Mouse (Mus musculus) thymus, postnatal 36 days (tissue): ENCODE measurements around the gene Acmsd.
"Not testable (repeated sequence)": the region's sequence is repeated elsewhere in the genome, so short reads cannot be mapped to it uniquely, and the experiment has no call there.

Experiments
- DNase-seq, 2 experiments: peaks; one replicate each; pipeline ENCODE4 v3.0.0; 2022; ENCODE audit warnings: mixed read lengths in 2 of 2

Acmsd gene

DNA sequence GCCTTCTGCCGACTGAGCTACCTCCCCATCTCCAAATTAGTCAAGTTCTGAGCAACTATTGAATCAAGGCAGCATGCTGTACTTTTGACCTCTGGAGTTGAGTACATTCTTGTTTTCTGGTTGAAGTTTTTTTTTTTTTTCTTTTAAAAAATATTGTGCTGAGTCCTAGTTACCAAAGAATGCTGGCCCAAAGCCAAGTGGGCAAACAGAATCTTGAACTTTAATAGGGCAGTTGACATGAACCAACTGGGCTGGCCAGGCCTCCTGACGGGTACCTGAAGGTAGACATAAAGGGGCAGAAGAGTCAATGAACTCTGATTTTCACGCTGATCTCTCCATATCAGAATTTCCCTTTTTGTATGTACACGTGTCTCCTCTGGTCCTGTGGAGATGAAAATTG lies at the start of gene Acmsd:
Acmsd (plus strand) TSS at position 318 of the 400 bp plus-strand sequence.
- no peak for DNase-seq

DNA sequence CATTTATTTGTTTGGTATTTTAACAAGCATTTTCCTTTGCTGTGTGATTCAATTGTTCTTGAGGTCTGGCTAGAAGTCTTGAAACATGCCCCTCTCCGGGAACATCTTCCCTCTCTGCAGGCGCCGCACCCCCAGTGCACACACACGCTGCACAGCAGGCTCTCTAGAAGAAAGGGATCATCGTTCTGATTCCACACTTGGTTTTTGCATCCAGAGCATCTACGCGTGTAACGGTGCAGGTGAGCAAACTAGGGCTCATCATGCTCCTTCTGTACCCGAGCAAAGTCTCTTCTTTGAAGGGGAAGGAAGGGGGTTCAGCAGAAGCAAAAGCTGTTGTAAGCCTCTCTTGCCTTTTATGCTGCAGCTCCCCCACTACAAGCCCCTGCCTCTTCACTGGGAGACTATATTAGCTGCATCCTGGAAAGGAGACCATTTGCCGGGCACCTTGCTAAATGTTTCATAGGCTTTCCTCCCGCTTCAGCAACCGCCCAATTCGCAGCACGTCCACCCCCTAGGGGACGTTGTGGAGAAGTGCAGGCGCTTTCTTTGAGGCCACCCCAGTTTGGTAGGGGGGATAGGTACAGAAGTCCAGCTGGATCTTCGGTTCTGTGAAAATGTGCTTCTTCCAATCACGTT lies 49.6 kb upstream of the Acmsd start, which contains the start of gene Tmem163:
Tmem163 (minus strand) TSS at position 51 of the 636 bp plus-strand sequence.
- DNase-seq, result peak; percentile 38 to 49

DNA sequence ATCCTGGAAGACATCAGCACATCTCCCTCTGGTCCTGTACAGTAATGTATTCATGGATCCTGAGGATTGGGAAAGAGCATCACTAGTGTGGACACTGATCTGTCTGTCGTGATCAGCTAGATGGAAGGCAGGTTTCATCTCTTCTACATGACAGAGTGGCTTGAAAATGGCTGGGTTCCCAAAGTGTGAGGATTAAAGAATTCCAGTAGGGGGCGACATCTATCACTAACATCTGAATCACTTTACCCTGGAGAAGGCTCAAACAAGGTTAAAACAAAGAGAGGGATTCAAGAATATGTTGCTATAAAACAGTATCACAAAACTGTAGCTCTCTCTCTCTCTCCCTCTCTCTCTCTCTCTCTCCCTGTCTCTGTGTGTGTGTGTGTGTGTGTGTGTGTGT lies 32.7 kb upstream of the Acmsd start:
- DNase-seq, result no peak

DNA sequence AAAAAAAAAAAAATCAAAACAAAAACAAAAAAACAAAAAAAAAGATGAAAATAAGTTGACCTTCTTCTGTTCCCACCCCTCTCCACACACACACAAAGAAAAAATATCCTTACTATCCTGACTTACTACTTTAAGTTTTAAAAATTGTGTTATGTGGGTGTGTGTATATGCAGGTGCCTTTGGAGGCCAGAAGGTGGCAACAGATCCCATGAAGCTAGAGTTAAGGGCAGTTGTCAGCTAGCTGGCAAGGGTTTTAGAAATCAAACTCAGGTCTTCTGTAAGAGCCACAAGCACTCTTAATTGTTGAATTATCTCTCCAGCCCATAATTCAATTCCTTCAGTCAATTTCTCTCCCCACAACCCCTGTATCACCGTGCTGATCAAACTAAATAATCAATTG lies 27.0 kb upstream of the Acmsd start:
- no peak for DNase-seq

DNA sequence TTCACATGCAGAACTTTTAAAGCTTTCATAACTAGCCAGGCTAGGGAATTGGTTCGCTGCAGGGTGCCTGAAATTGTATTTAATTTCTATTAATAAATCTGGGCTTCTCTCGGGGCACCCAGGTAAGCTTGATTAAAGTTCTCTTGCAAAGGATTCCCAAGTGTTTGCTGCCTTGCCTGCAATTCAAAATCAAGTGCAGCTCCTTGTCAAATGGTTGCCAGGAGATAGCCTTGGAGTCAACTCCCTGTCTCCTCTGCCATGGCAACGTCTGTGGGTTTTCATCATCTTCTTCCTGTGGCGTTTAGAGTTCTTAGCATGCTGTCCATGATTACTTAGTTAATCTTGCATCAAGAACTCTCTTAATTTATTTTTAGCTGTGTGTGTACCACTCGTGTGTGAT lies 22.9 kb upstream of the Acmsd start:
- DNase-seq, result no peak

DNA sequence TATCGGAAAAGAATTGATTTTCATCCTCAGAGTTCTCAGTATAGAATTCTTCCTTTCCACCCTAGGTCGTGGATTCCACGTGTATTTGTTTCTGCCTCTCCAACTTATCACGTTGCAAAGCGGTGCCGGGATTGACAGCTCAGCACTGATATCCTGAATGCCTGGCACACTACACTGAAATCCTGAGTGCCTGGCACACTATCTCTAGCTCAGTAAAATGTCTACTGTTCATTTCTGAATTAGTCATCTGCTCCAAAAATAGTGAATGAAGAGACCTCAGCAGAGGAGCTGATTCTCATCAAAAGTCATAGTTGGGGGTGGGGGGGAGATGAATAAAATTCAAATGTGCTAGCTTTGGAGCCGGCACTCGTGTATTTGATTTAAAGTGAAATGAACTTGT lies 12.8 kb upstream of the Acmsd start:
- DNase-seq, result no peak

DNA sequence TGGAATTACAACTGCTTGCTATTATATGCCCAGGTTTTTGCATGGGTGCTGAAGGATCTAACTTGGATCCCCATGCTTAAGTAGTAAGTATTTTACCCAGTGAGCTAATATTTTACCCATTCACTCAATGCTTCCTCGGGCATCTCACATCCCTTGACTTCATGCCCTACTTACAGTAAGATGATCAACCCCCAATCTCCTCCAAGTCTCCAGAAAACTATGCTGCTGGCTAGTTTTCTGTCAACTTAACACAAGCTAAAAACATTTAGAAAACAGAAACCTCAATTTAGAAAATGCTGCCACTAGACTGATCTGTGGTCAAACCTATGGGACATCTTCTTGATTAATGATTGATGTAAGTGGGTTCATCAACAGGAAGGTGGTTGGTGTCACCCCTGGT lies 10.9 kb upstream of the Acmsd start:
- DNase-seq, result no peak

DNA sequence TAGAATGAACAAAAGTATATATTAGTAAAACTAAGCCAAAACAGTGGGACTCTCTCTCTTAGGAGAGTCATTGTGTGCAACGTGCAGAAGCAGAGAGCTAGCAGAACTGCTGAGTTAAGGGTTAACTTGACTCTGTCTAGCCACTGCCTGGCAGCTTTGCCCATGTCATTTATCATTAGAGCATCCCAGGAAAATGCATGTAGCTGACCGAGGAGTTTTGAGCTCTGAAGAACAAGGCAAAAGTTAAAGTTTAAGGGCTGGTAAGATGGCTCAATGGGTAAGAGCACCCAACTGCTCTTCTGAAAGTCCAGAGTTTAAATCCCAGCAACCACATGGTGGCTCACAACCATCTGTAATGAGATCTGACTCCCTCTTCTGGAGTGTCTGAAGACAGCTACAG lies 5.6 kb upstream of the Acmsd start:
- DNase-seq, result no peak

DNA sequence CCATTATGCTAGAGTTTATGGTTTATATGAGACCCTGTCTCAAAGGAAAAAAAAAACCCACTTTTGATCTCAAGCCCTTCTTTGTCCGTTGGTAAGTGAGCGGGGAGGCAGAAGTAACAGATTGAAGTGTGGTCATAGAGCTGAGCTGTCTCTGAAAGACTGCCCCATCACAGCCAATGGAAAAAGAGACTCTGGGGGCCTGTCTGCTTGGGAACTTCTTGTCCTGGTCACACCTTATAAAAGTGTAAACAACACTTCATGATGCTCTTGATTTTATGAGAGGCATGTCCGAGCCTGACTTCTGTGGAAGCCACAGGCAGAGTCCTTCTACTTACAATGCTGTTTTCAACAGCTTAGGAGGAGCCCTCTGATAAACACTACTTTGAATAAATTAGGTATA lies 1.9 kb downstream of the Acmsd start:
- DNase-seq, result no peak

DNA sequence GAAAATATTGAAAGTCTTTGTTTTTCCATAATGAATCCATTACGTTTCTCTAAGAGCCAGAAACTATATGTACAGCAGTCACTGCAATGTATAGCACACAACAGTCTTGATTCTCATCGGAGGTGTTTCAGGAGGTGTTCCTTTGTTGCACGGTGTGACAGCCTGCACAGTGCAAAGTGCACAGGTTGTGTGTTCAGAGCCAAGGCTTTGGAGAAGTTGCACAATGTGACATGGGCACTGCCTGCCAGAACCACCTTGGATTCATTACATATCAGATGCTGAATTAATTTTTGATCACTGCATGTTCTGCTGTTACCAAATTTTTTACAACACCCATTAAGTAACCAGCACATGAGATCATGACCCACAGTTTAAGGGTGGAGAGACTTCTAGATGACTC lies 3.2 kb downstream of the Acmsd start:
- no peak for DNase-seq

DNA sequence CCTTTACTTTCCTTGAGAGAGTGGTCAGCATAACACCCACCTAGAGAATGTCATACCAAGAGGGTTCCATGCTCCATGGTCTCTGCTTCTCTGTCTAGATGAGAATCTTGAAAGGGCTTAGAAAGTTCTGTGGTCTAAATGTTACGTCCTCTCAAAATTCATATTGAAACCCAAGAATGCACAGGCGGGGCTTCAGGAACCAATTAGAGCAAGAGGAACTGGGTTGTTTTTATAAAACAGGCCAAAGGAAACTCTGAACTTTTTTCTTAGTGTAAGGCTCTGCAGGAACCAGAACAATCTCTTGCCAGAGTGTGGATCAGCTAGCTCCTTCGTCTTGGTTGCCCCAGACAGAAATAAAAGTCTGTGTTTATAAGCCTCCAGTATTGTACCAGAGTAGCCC lies 3.6 kb downstream of the Acmsd start:
- no peak for DNase-seq

DNA sequence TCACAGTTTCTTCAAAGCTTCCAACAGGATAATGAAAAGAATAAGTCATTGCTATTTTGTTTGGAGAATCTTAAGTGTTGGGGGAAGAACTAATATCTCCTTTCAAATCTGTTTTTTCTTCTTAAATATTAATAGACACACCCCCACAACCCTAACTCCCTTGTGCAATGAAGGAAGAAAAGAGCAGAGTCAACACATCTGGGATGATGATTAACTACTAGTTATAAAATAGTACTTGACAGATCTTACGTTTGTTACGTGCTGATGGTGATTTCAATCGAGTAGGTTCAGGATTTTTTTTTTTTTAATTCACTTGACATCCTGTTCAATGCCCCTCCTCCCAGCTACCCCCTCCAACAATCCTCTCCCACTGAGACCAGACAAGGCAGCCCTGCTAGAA lies 6.1 kb downstream of the Acmsd start:
- DNase-seq, result no peak

DNA sequence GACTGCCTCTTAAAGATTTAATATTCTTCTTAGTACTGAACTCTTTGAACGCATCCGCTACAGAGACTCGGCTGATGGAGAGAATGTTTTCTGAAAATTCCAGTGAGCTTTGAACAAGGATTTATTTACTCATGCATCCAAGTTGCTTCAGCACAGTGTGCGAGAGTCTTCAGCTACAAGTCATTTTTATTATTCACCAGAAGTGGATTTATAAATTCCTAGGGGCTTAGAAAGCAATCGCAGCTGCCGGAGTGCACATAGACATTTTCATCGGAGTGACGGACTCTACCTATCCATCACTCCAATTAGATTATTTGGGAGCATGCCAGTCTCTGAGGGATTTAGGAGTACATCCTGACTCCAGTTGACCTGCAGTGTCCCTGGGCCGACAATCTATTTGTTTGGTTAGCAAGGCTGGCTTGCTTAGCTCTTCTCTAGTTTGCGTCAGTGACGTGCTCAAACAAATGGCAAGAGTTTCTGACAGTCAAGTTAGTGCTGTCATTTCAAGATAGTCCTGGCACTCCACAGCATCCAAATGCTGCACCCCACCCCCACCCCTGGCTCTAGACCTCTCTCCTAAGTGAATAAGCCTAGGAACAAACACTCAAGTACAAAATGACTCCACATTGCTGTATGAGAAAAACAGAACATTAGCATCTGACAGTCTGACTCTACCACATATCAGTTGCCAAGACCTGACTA lies 21.3 kb downstream of the Acmsd start:
- no peak for DNase-seq

DNA sequence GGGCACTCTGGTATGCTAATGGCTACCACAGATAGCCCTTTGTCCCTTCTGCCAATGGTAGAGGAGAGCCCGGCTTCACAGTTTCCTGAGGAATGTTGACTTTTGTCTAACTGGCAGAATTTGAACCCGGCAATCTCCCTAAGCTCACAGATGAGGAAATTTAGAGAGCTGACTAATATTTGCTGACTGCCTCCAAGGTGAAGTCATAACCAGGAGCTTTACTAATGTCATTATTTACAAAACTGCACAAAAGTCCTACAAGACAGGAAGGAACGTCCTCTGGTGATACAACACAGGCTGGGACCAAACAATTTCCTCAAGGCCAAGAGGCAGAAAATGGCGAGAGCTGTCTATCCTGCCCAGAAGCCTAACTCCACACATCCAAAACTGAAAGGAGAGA lies 26.6 kb downstream of the Acmsd start:
- DNase-seq, result no peak

DNA sequence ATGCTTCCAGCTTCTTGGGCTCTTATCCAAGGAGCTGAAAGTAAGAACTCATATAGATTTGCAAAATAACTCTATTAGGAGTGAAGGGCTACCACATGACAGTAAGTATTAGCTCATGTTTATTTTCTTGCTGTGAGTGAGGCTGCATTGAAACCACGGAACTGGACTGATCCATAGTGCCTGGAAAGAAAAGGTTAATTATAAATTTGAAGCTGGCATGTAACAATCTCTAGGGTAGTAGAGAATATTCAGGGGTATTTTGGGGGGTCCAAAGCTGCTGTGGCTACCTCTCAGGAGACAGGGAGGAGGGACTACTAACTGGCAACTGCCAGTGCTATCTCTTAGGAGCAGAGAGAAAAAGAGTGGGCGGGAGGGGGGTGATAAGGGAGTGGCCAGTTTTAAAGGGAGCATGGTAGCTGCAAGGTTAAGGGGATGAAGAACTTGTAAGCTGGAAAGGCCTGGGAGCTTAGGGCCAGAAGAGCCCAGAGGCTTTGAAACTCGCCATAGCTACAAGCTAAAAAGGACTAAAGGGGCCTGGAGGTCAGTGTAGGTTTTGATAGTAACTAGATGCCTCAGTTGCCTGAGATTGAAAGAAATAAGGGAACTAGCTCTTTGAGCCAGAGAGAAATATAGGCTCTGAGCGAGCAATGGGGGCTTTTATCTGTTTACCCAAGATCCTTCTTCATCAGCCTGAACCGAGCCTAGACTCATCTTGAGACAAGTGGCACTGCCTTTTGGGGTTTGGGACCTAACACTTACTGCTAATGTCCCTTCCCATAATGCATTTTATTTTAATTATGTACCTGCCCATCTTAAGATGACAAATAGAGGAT lies 27.3 kb downstream of the Acmsd start:
- no peak for DNase-seq

DNA sequence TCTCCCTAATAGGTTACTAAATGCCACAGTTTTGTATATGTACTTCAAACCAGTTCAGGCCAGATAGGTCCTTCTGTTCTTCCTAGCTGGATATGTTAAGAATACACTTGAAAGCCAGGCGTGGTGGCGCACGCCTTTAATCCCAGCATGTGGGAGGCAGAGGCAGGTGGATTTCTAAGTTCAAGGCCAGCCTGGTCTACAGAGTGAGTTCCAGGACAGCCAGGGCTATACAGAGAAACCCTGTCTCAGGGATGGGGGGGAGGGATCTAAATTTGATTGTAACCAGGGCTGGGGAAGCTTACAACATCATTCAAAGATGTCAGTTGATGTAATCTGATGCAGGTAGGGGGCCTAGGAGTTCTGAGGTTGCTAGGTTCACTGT lies 27.9 kb downstream of the Acmsd start:
- DNase-seq, result not testable (repeated sequence)

DNA sequence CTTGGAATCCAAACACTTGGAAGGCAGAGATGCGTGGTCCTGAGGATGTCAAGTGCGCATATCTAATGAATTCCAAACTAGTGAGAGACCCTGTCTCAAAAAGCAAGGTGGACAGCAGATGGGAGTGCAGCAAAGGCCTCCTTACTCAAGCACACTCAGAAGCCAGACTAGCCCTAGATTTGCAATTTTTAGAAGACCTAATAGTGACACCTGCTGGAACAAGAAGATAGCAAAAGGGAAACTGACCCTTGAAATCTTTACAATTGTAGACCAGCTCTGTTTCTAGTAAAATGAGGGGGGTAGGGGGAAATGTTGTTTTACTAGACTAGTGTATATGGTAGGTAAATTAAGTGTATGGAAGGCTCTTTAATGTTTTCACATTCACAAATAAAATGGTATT lies 36.3 kb downstream of the Acmsd start:
- no peak for DNase-seq

DNA sequence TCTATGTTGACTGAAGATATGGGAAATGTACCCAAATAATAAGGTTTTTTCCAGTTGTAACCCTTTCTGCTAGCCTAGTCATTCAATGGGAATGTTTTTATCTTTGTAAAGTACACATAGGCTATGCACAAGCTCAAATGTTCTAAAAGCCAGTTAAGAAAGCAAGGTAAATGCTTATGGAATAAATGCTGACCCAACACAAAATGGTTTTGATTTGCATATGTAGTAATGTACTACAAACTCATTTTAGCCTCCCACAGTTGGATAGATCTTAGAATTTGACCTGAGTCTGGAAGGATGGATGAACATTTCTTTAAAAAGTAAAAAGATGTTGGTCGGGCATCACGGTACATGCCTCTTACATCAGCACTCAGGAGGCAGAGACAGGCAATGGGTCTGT lies 37.5 kb downstream of the Acmsd start:
- no peak for DNase-seq

DNA sequence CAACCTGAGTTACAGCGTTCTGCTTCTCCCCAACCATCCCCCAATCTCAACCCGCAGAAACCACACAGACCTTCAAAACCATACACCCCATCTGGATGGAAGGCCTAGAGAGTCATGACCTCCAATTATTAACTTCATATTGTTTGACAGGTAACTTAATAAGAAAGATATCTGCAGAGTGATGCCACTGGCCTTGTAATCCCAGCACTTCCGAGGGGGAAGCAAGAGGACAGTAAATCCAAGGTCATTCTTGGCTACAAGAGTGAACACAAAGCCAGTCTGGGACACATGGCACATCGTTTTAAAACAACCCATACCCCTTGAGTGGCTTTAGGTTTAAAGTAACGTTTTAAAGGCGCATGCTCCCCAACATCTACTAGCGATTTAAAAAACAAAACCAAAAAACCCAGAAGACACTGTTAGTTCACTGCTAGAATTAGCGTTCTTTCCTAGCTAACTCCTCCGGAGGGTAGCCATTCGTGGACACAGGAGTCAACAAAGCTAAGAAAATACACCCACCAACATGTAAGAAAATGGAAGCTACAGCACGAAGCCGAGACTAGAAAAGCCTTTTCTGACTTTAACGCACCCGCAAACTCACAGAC lies 44.1 kb downstream of the Acmsd start:
- peak; percentile 2 to 11 for DNase-seq

DNA sequence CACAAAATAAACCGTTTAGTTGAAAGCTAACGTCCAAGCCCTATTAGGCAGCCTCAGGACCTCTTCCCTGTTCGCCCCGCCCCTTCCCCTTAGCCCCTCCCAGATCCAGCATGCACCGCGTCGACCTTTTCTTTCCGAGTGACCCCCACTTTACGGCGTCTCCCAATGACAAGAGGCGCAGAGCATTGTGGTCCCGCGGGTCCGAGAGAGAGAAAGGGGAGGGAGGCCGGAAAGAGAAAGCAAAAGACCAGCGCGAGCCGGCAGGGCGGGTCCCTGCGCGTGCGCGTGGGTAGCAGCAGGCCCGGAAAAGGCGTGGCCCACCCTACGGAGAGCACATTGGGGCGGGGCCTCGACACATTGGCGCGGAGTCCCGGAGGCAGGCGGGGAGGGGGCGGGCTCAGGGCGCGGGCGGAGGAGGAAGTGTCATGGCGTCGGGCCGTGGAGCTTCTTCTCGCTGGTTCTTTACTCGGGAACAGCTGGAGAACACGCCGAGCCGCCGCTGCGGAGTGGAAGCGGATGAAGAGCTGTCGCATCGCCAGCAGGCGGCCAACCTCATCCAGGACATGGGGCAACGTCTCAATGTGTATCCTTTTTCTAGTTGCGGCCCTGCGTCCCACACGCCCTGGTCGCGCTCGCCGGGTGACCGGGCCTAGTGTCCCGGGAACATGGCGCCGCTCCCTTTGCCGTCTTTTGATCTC lies 44.7 kb downstream of the Acmsd start, which contains the start of gene Ccnt2:
Ccnt2 (plus strand) TSS at position 362 of the 698 bp plus-strand sequence.
- DNase-seq, result peak; percentile 98 to 100

DNA sequence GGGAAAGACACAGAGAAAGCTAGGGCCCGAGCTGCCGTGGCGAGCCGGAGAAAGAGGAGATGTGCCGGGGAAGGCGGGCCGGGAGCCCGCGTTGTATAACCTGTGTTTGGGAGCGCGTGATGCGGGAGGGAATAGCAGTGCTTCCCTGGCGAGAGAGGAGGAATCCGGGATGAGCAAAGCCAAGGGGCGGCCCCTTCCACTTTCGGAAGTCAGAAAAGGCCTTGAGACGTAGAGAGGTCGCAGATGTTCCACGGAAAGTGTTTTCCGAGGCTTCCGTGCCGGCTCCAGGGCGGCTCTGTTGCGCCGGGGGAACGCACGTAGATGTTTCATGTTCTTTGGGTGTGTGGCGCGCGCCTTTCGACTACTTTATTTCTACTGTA lies 45.3 kb downstream of the Acmsd start:
- no peak for DNase-seq

DNA sequence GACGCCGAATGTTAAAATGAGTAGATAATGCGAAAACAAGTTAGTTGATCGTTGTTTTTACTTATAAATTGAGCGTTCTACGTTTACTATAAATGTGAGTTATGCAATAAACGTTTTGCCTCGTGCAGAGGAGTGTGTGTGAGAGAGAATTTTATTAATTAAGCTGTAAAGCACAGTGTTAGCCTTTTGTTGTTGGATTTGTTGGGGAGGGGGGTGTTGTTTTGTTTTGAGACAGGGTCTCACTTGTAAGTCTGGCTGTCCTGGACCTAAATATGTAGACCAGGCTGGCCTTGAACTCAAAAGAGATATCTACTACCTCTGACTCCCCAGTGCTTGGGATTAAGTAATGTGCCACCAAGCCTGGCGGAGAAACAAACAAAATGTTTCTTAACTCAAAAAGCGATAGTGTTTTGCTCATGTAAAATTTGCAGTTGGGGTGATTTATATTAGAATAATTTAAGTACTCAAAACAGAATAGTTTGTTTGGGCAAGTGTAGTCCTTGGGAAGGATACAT lies 46.0 kb downstream of the Acmsd start:
- DNase-seq, result no peak

DNA sequence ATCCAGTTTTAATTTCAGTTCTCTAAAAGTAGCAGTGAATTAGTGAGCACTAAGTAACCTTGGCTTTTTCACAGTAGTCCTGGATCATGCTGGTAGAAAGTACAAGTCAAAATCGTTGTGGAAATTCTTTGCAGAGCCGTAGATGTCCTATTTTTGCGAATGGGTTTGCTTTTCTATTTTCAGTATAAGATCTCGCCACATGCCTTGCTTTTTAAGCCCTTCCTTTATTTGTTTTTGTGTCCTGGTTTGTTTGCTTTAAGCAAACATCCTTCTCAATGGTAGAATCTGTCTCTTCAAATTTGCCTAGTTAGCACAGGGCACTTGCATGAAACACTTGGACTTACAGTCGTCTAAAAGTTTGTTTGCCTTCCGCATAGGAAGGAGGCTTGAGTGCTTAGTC lies 47.0 kb downstream of the Acmsd start:
- DNase-seq, result no peak
